ENCODE assay signal across 8 mouse cellular contexts in the genomic region with DNA sequence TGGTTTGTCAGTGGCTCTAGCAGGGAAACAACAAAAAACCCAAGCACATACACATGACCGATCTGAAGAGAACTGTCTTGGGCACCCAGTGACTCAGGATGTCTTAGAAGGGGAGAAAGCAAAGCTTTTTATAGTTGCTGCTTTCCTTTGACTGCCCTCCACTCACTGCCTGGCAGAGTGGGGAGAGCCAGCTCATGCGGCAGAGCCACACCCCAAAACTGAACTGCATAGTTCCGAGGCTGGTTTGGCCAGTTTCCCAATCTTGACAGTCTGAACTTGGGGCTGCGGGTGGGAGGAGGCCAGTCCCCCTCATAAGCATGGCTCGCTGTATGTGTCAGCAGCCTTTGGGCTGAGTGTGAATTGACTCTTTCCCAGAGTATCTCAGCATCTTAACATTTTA. TPM values are rescaled to one million over a fixed set of nuclear protein-coding genes. Genes with fewer than 3 reads are reported as not detected.
DNase-seq lines count a peak whose midpoint lies in the region; ATAC-seq and TF ChIP-seq lines count a peak whose summit lies in the region.

No protein-coding gene starts in this region.

- H3K79me3 ChIP-seq in C2C12 (ENCODE audit: low read depth) = no peaks in the 10 kb centered on the region

- peaks cover 28% of the 10 kb centered on the region for H3K36me3 ChIP-seq in heart, postnatal 0 days (replicated peaks; ENCODE audit: control insufficient read depth, insufficient read depth, low read length)
- peaks cover 37% of the 10 kb centered on the region for H3K36me3 ChIP-seq in heart, embryonic 12.5 days
- H3K36me3 ChIP-seq in C2C12 (ENCODE audit: control insufficient read depth, insufficient read depth) = peaks cover 35% of the 10 kb centered on the region
- H3K36me3 ChIP-seq in embryonic facial prominence, embryonic 14.5 days (ENCODE audit: control insufficient read depth, insufficient read depth, low read length) = peaks cover 39% of the 10 kb centered on the region
- H3K36me3 ChIP-seq in liver, embryonic 15.5 days (replicated peaks) = peaks cover 34% of the 10 kb centered on the region
- peaks cover 10% of the 10 kb centered on the region for H3K36me3 ChIP-seq in splenic B cell, adult 2 months (ENCODE audit: control insufficient read depth, insufficient read depth, low read length, poor library complexity, severe bottlenecking)

- no peak overlapping the region for H3K27ac ChIP-seq in heart, postnatal 0 days (ENCODE audit: low read depth)
- no peak overlapping the region for H3K27ac ChIP-seq in heart, embryonic 12.5 days (ENCODE audit: poor library complexity, severe bottlenecking)
- peak overlapping the region; percentile 69 for H3K27ac ChIP-seq in embryonic facial prominence, embryonic 14.5 days (replicated peaks; ENCODE audit: low read depth, low read length)
- no peak overlapping the region for H3K27ac ChIP-seq in liver, embryonic 15.5 days (replicated peaks)

- no peaks in the 10 kb centered on the region for H3K27me3 ChIP-seq in heart, postnatal 0 days (ENCODE audit: control insufficient read depth, insufficient read depth, low read length)
- no peaks in the 10 kb centered on the region for H3K27me3 ChIP-seq in heart, embryonic 12.5 days (replicated peaks)
- no peaks in the 10 kb centered on the region for H3K27me3 ChIP-seq in C2C12 (ENCODE audit: control insufficient read depth, insufficient read depth, insufficient read length)
- no peaks in the 10 kb centered on the region for H3K27me3 ChIP-seq in embryonic facial prominence, embryonic 14.5 days (replicated peaks; ENCODE audit: control insufficient read depth, insufficient read depth, low read length)
- no peaks in the 10 kb centered on the region for H3K27me3 ChIP-seq in liver, embryonic 15.5 days
- H3K27me3 ChIP-seq in splenic B cell, adult 2 months (ENCODE audit: control insufficient read depth, insufficient read depth, low read length, poor library complexity, severe bottlenecking) = no peaks in the 10 kb centered on the region

- WGBS in heart, postnatal 0 days = 11% methylated on average over 5 of the region's 5 CpGs
- 39% methylated on average over 5 of the region's 5 CpGs for WGBS in heart, embryonic 12.5 days
- 26% methylated on average over 5 of the region's 5 CpGs for WGBS in embryonic facial prominence, embryonic 14.5 days
- WGBS in liver, embryonic 15.5 days (ENCODE audit: insufficient replicate concordance) = 19% methylated on average over 5 of the region's 5 CpGs

- H3K79me2 ChIP-seq in C2C12 (ENCODE audit: control insufficient read depth, insufficient read depth) = no peaks in the 10 kb centered on the region

- DNase-seq in heart, postnatal 0 days (ENCODE audit: low spot score) = peak; percentile 24
- peak; percentile 92 for DNase-seq in embryonic facial prominence, embryonic 14.5 days (ENCODE audit: low spot score)
- DNase-seq in splenic B cell, adult 2 months (ENCODE audit: low read depth, low spot score) = peak; percentile 60
- DNase-seq in adrenal gland, adult 8-10 months = no peak
- DNase-seq in thymus, postnatal 25 days = no peak

- H3K9ac ChIP-seq in heart, postnatal 0 days (replicated peaks; ENCODE audit: low read depth, low read length) = no peak overlapping the region
- no peak overlapping the region for H3K9ac ChIP-seq in heart, embryonic 12.5 days
- no peak overlapping the region for H3K9ac ChIP-seq in embryonic facial prominence, embryonic 14.5 days (ENCODE audit: low read depth, low read length)
- H3K9ac ChIP-seq in liver, embryonic 15.5 days = no peak overlapping the region

- peaks cover 9% of the 10 kb centered on the region; the same call in 1 of the 2 replicates for H3K4me1 ChIP-seq in heart, postnatal 0 days (ENCODE audit: control insufficient read depth, insufficient read depth)
- peaks cover 19% of the 10 kb centered on the region for H3K4me1 ChIP-seq in heart, embryonic 12.5 days (replicated peaks)
- peaks cover 11% of the 10 kb centered on the region for H3K4me1 ChIP-seq in embryonic facial prominence, embryonic 14.5 days (ENCODE audit: control insufficient read depth, insufficient read depth, low read length)
- peaks cover 43% of the 10 kb centered on the region for H3K4me1 ChIP-seq in liver, embryonic 15.5 days (replicated peaks)

- no peak overlapping the region for H3ac ChIP-seq in C2C12 (ENCODE audit: control insufficient read depth, insufficient read length, low read depth)

- TF ChIP-seq EP300 in heart, postnatal 0 days (IDR thresholded peaks at IDR 0.05; ENCODE audit: low read depth) = no peak

- H3K9me3 ChIP-seq in heart, postnatal 0 days (replicated peaks; ENCODE audit: control insufficient read depth, low read length) = no peaks in the 10 kb centered on the region; the same call in 1 of the 2 replicates
- peaks cover 7% of the 10 kb centered on the region; the same call in 1 of the 2 replicates for H3K9me3 ChIP-seq in heart, embryonic 12.5 days (replicated peaks)
- peaks cover 7% of the 10 kb centered on the region; the same call in 1 of the 2 replicates for H3K9me3 ChIP-seq in embryonic facial prominence, embryonic 14.5 days (ENCODE audit: control insufficient read depth, low read length)
- no peaks in the 10 kb centered on the region for H3K9me3 ChIP-seq in liver, embryonic 15.5 days (replicated peaks)

- TF ChIP-seq CTCF in heart, postnatal 0 days (IDR thresholded peaks at IDR 0.05; ENCODE audit: low read depth) = no peak
- no peak for TF ChIP-seq CTCF in C2C12 (IDR thresholded peaks at IDR 0.05; ENCODE audit: control insufficient read depth, insufficient read depth, insufficient read length)

- H3K4me3 ChIP-seq in heart, postnatal 0 days (ENCODE audit: low read depth, low read length) = no peak overlapping the region
- H3K4me3 ChIP-seq in heart, embryonic 12.5 days = no peak overlapping the region
- no peak overlapping the region for H3K4me3 ChIP-seq in C2C12 (ENCODE audit: insufficient read depth, poor library complexity, severe bottlenecking)
- no peak overlapping the region for H3K4me3 ChIP-seq in embryonic facial prominence, embryonic 14.5 days (ENCODE audit: low read depth, low read length)
- no peak overlapping the region for H3K4me3 ChIP-seq in liver, embryonic 15.5 days (replicated peaks)

- 0 out of 2 replicates have a peak, but pooled peaks have one; percentile 27 for ATAC-seq in heart, postnatal 0 days (ENCODE audit: insufficient read depth, low read depth)
- ATAC-seq in heart, embryonic 12.5 days (ENCODE audit: insufficient number of reproducible peaks, low FRiP score) = no peak
- ATAC-seq in embryonic facial prominence, embryonic 14.5 days (ENCODE audit: low read depth) = peak; percentile 60
- ATAC-seq in liver, embryonic 15.5 days (ENCODE audit: insufficient read depth) = peak; percentile 32; the same call in 1 of the 2 replicates

- H3K4me2 ChIP-seq in heart, postnatal 0 days (ENCODE audit: low read depth, low read length) = no peak overlapping the region
- H3K4me2 ChIP-seq in heart, embryonic 12.5 days = no peak overlapping the region
- no peak overlapping the region for H3K4me2 ChIP-seq in embryonic facial prominence, embryonic 14.5 days (ENCODE audit: low read depth, low read length)
- H3K4me2 ChIP-seq in liver, embryonic 15.5 days = no peak overlapping the region

TF ChIP-seq in C2C12, 6 proteins besides CTCF, POLR2A, EP300 and RAD21:
- no peak for TF ChIP-seq USF1 (IDR thresholded peaks at IDR 0.05; ENCODE audit: low read depth)
- TF ChIP-seq MYOD1 (IDR thresholded peaks at IDR 0.05; ENCODE audit: control insufficient read depth, insufficient read length, low read depth) = no peak
- TF ChIP-seq MAX (IDR thresholded peaks at IDR 0.05) = peak; percentile 73
- no peak for TF ChIP-seq CEBPB (IDR thresholded peaks at IDR 0.05; ENCODE audit: low read depth)
- TF ChIP-seq MYOG (IDR thresholded peaks at IDR 0.05; ENCODE audit: control insufficient read depth, extremely low read depth, insufficient read length) = no peak
TF ChIP-seq in C2C12: peak in this region for 1.

RNA-seq across cellular contexts. Expression of gene Calm1, which starts 11.7 kb away (rescaled TPM):
- total RNA-seq in heart, postnatal 0 days (2014; rRNA removed; ENCODE audit: low replicate concordance) = 236 and 375 TPM in 2 replicates
- 771 and 839 TPM in 2 replicates for polyA plus RNA-seq in heart, postnatal 0 days (2015; fragmentation: Nextera tagmentation; extraction: Ambion mirVana)
- polyA plus RNA-seq in heart, embryonic 12.5 days (2016; fragmentation: Nextera tagmentation; extraction: Ambion mirVana) = 849 and 887 TPM in 2 replicates
- polyA plus RNA-seq in C2C12 (2012; fragmentation: generic; extraction: Trizol) = 397 TPM
- 1,378 and 1,440 TPM in 2 replicates for polyA plus RNA-seq in embryonic facial prominence, embryonic 14.5 days (2014; fragmentation: Nextera tagmentation; extraction: Ambion mirVana)
- 390 and 490 TPM in 2 replicates for polyA plus RNA-seq in liver, embryonic 15.5 days (2015; fragmentation: Nextera tagmentation; extraction: Ambion mirVana)
- total RNA-seq in adrenal gland, adult 8-10 months (2022) = 100 to 1,000 TPM; 303 to 399 (median 341) TPM

RNA-seq across cellular contexts. Expression of gene Nrde2, which starts 51.5 kb away (rescaled TPM):
- 13.7 and 16.6 TPM in 2 replicates for total RNA-seq in heart, postnatal 0 days (2014; rRNA removed; ENCODE audit: low replicate concordance)
- 7.6 and 7.7 TPM in 2 replicates for polyA plus RNA-seq in heart, postnatal 0 days (2015; fragmentation: Nextera tagmentation; extraction: Ambion mirVana)
- 9.5 and 10.8 TPM in 2 replicates for polyA plus RNA-seq in heart, embryonic 12.5 days (2016; fragmentation: Nextera tagmentation; extraction: Ambion mirVana)
- 10.2 TPM for polyA plus RNA-seq in C2C12 (2012; fragmentation: generic; extraction: Trizol)
- polyA plus RNA-seq in embryonic facial prominence, embryonic 14.5 days (2014; fragmentation: Nextera tagmentation; extraction: Ambion mirVana) = 10.6 and 11.4 TPM in 2 replicates
- 4.1 and 4.8 TPM in 2 replicates for polyA plus RNA-seq in liver, embryonic 15.5 days (2015; fragmentation: Nextera tagmentation; extraction: Ambion mirVana)
- total RNA-seq in adrenal gland, adult 8-10 months (2022) = 10 to 100 TPM; 20.3 to 25.0 (median 23.4) TPM

Comparison
In these comparisons a context has a peak if more than half of its experiments do, and no peak if none do; other contexts are left out.
1. DNase-seq: peak in heart, postnatal 0 days (single experiment), embryonic facial prominence, embryonic 14.5 days (single experiment) and splenic B cell, adult 2 months (single experiment); none in adrenal gland, adult 8-10 months (single experiment) and thymus, postnatal 25 days (single experiment).